Mouse (Mus musculus): Measurements from ENCODE around the gene Tnfrsf1b.

GRCm38 (mm10) chr4:145283441-145283840 lies 36.8 kb upstream of the Tnfrsf1b start:
- no peak for TF ChIP-seq POLR2A (IDR thresholded peaks at IDR 0.05; ENCODE audit: insufficient read depth, low read length)
- no peak for TF ChIP-seq CTCF (IDR thresholded peaks at IDR 0.05; ENCODE audit: low read depth, low read length)
- TF ChIP-seq EP300 (IDR thresholded peaks at IDR 0.05; ENCODE audit: insufficient read depth, low read depth, low read length): no peak

Measured in ES-Bruce4 (cell line).